Mouse (Mus musculus): ENCODE data around the gene Pde1a.

DNA sequence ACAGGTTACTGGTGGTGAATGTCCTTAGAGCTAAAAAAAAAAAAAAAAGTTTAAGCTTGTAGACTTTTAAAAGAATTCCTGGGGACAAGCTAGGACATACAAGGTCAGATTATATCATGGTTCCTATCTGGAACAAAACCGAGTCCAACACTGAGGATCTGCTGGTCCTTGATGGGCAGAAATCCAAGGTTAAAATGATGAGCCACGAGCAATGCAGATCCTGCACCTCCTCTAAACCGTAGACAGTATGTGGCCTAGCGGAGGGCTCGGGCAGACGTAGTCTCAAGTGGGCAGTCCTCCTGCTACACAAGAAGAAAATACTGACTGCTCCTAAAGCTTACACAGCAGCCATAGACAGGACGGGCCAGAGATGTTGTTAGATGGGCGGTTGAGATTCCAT, 238.5 kb downstream of the Pde1a start:
- TF ChIP-seq CTCF (IDR thresholded peaks at IDR 0.05; ENCODE audit: borderline replicate concordance, insufficient read depth, low read depth, low read length) (no peak), POLR2A (IDR thresholded peaks at IDR 0.05; ENCODE audit: borderline replicate concordance, insufficient read depth, low read length) (no peak)

Data from cerebellum, adult 2 months (tissue).